Mouse (Mus musculus): ENCODE measurements around the gene Tmem235.
A peak's percentile ranks its signal among the peaks of the same experiment; 100 is the strongest.
"Not testable (repeated sequence)": the region's sequence is repeated elsewhere in the genome, so short reads cannot be mapped to it uniquely, and the experiment has no call there.

Gene Tmem235

DNA sequence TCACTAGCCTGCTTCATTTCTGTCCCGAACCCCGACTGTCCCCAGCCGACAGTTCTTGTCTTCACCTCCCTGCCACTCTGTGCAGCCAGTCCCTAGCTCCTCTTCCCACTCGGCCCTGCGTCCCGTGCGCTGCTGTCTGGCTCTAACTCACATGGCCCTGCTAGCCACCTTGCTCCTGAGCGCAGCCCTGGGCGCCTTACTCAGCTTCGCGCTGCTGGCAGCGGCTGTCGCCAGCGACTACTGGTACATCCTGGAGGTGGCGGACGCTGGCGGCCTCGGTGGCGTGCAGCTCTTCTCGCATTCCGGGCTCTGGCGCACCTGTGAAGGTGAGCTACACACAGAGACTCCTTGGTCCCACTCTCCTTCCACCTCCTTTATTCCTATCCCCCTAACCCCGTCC lies at the start of gene Tmem235:
TSS of gene Tmem235 (plus strand) at position 152 of the 400 bp plus-strand sequence.
- DNase-seq (ENCODE audit: low read depth), result peak; percentile 54

DNA sequence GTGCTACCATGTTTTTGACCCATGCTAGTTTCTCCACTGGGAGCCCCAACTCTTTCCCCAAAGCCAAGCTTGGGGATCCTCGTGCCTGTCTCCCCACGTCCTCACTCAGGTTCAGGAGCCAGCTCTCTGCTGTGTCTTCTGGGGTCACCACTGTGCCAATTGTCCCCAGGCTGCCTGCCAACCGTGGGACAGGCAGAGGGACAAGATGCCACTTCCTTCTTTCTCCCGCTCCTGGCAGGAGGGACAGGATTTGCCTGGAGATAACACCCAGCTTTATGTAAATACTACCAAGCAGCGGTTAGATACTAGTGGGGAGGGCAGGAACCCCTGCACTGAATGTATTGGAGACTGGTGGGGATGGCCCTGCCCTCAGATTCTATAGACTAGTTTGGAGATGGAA lies 46.7 kb upstream of the Tmem235 start:
- DNase-seq (ENCODE audit: low read depth), result no peak

DNA sequence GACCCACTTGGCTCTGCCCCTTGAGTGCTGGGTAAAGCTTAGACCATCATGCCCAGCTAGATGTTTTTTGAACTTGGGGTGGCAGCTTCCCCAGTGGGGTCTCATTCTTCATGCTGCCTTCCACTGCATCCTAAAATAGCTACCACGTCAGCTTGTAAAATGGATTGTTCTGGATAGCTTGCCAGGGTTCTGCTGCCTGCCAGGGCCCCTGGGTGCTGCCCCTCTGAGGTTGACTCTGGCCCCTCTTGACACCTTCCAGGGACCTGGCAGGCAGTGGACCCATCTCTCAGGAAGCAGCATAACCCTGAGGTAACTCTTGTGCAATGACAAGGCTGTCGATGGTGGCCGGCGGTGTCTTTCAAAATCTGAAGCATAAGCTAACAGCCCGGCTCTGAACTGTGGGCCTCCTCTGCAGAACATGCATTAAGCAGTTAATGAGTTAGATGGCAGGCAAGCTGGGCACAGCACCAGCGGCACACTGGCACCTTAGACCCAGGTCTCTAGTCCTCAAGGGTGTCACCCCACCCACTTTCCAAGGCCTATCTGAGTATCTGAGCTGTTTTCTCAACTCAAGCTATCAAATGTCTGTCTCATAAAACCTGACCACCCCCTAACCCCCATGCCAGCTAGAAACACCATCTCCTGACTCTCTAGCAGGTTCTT lies 45.7 kb upstream of the Tmem235 start:
- no peak for DNase-seq (ENCODE audit: low read depth)

DNA sequence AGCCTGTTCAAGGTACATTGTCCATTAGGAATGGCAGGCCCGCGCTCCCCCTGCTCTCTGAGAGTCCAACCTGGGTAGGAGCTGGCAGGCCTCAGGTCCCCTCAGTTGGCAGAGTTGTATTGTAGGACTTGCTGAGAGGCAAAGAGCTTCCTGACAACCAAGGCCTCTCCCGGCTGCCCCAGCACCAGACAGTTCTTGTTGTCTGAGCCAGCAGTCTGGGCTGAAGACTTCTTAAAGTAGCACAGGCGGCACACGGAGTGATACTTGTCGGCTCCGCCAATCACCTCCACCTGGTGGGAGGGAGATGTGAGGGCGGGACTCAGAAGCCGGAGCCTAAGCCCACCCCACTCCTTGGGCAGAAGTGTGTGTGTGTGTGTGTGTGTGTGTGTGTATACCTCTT lies 44.7 kb upstream of the Tmem235 start:
- not testable (repeated sequence) for DNase-seq (ENCODE audit: low read depth)

DNA sequence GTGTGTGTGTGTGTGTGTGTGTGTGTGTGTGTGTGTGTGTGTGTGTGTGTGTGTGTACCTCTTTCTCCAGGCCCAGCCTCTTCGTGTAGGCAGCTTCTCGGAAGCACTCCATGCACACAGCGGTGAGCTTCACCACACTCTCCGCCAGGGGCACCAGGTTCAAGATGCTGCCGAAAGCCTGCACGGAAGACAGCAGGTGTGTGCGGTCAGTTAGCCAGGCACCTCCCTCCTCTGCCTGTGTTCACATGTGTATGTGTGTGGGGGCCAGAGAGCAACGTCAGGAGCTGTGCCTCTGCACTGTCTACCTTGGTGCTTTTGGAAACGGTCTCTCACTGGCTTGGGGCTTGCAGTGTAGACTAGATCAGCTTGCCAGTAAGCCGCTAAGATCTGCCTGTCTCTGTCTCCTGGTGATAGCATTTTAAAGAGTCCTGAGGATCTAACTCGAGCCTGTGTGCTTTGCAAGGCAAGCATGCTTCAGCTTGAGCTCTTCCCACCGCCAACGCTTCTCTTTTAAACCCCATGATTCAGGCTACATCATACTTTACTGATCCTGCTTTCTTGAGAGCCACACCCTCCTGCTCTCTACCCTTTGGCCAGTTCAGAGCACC lies 44.1 kb upstream of the Tmem235 start:
- DNase-seq (ENCODE audit: low read depth), result no peak

DNA sequence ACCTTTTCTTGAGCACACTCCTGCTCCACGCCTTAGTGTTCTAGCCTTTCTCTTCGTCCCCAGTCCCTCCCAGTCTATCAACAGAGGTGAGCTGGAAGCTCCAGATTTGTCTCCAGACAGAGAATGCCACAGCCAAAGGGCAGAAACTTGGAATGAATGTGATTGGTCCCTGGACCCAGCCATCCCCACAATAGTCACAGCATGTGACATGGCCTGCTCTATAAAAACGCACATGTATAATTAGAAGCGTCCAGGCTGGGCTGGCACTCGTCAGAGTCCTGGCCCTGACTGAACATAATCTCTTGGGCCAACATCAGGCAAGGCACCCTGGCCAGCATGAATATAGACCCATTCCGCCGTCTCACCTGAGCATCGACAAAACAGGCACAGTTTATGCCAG lies 41.5 kb upstream of the Tmem235 start:
- no peak for DNase-seq (ENCODE audit: low read depth)

DNA sequence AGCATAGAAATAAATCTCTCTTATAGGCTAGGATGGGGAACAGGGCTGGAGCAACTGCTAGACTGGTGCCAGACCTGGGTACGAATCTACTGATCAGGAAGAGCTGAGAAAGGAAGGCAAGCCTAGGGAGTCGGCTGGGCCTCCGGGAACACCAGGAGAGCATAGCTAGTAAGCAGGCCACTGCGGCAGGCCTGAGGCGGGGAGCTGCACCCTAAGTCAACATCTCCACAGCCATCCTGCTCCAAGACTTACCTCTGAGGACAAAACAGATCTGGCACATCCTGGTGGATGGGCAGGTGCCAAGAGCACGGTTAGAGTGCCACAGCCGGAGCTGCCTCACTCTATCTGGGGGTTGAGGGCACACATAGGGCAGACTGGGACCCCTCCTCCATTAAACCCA lies 40.4 kb upstream of the Tmem235 start:
- no peak for DNase-seq (ENCODE audit: low read depth)

DNA sequence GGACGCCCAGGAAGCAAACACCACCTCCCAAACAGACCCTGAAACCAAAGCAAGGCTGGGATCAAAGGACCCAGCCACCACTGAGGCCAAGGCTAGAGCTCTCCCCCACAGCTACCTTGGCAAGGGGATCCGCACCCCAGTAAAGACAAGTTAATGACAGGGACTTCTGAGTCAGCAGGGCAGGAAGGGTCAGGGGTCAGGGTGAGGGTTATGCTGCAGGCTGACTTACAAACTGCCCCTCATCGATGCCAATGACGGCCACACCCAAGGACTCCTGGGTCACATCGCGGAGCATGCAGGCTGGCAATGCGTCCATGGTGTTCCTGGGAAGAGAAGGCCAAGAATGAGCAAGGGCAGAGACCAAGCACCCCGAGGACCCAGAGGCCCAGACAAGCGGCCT lies 38.7 kb upstream of the Tmem235 start:
- no peak for DNase-seq (ENCODE audit: low read depth)

DNA sequence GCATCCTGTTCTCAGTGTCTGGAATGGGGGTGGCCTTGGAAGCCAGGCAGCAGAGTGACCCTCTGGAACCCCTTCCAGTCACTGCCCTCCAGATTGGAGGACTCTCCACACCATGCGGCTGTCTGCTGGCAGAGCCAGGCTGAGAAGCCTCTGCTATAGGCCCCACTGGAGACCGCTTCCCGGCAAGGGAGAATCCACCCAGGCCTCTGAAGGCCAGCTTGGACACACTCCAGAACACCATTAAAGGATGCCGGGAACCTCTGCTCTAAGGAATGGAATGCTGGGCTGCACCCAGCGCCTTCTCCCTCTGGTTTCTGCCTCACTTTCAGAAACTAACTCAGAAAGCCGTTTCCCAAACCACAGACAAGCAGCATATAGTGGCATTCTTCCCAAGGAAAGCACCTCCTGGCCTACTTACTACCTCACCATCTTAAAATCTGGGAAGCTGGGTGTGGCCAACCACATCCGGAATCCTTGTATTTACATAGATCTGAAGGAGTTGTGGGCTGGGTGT lies 37.8 kb upstream of the Tmem235 start:
- no peak for DNase-seq (ENCODE audit: low read depth)

DNA sequence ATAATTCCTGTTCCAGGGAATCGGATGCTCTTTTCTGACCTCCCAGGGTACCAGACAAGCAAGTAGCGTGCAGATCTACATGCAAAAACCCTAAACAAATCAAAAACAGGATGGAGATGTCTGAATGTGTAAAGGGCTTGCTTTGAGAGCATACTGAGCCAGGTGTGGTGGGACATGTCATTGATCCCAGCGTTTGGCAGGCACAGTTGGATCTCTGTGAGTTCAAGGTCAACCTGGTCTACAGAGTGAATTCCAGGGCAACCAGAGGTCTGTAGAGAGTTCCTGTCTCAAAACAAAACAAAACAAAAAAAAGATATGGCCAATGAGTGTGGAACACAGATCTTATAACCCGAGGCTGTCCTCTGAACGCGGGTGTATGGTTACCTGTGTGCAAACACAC lies 37.1 kb upstream of the Tmem235 start:
- DNase-seq (ENCODE audit: low read depth), result no peak

DNA sequence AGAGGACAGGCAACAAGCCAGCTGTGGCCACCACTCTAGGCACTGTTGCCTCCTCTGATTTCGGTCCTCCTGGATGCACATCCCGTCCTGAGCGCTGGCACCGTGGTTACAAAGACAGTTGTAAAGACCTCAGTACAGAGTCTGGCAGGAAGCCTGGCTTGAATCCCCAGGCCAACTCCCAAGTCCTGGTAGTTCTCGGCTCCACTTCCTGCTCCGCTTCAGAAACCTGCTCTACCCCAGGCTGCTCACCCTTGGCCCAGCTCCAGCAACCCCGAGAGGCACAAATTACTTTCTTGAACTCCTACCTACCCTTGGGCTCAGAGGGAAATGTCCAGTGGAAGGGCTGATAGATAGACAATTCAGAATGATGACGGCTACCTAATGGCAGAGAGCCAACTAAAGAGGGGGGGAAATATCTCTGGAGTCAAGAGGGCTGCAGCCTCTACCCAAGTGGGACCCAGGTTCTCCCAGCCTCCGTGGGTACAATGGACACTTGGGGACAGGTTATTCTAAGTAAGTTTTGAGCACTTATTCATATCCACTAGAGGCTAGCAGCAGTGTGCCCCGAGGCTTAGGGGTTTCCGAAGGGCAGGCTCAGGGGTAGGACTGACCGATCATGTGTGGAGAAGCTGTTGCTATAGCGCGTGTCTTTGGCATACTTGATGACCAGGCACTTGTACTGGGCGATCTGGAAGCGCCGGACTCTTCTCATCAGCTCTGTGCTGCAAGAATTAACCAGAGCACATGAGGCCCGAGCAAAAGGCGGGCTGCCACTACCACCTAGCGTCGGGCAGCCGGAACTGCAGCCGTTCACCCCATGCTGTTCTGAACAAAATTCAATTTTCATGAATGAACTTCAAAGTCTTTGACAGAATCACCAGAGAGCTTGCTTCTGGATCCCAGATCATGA lies 36.2 kb upstream of the Tmem235 start:
- peak; percentile 90 for DNase-seq (ENCODE audit: low read depth)

DNA sequence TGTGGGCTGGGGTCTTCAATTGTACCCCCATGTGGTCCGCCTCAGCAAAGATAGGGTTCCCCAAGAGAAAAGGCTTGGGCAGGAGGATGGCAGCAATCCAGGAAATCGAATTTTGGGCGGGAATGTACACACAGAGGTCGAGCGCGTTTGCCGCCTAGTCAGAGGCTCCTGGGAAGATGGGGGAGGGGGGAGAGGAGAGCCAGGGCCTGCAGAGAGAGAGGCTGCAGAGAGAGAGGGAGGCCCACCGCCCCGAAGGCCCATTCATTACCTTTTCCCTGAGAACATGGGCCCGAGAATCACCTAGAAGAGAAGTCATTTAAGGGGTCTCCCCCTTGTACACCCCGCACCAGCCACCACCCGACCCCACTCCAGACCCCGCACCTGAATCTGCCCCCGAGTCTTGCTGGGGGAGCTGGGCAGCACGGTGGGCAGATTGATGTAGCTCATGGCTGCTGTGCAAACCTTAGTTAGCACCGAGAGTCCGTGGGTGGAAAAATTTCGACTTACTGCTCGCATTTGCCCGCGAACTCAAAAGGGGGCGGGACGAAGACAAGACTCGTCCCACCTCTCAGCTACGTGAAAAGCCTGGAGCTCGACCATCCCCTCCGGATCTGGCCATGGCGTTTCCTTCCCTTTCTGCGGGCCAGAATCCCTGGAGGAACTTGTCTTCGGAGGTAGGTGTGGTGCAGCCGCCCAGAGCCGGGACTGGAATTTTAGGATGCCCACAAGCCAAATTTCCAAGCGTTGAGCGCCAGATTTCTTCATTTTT lies 35.0 kb upstream of the Tmem235 start, which contains the start of the genes Afmid and Tk1:
TSS of gene Afmid (plus strand) at position 592 of the 769 bp plus-strand sequence.
TSS of gene Tk1 (minus strand) at position 760 of the 769 bp plus-strand sequence.
- peak; percentile 66 for DNase-seq (ENCODE audit: low read depth)

DNA sequence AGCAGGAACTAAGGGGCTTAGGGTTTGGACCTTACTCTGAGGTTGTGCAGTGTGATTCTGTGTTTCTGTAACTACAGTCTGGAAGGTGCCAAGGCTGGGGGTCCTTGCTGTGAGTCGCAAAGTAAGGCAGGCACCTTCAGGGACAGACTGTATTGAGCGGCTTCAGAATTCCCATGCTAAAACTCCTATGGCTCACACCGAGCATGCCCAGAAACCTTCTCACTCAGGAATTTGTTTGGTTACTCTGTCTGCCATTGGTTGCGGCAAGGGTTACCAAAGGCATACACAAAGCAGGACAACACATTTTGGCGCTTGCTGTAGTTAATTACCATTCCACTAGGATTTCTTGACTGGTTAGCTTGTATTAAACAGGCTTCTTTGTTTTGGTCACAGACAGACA lies 34.4 kb upstream of the Tmem235 start:
- DNase-seq (ENCODE audit: low read depth), result peak; percentile 17

DNA sequence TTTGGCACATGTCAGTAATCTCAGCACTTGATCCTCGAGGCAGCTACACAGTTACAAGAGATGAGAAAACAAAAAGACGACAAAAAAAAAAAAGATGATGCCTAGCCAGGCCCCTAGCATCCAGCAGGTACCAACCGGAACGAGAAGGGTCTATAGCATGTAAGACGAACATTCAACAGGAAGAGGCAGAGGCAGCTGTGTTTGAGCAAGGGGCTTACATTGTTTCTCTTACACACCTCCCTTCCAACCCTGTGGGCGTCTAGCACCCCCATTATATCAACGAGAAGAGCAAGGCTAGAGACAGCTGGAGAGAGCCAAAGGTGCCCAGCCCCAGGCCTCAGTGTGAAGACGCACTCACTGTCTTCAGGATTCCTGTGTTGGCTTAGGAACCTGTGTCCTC lies 33.6 kb upstream of the Tmem235 start:
- peak; percentile 29 for DNase-seq (ENCODE audit: low read depth)

DNA sequence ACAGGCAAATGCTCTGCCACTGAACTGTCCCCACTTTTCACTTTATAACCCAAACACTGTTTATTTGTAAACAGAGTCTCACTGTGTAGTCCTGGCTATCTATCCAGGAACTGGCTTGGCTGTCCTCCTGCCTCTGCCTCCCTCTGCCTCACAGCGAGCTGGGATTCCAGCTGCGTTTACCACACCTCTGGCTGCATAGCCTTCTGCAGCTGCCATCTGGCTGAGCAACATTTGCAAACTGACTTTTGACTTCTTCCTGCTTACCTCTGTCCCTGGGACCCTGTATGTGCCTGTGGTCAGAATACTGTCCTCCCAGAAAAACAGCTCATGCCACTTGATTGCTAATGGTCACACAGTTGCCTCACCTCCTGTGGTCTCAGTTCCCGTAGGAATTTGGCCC lies 33.2 kb upstream of the Tmem235 start:
- peak; percentile 29 for DNase-seq (ENCODE audit: low read depth)

DNA sequence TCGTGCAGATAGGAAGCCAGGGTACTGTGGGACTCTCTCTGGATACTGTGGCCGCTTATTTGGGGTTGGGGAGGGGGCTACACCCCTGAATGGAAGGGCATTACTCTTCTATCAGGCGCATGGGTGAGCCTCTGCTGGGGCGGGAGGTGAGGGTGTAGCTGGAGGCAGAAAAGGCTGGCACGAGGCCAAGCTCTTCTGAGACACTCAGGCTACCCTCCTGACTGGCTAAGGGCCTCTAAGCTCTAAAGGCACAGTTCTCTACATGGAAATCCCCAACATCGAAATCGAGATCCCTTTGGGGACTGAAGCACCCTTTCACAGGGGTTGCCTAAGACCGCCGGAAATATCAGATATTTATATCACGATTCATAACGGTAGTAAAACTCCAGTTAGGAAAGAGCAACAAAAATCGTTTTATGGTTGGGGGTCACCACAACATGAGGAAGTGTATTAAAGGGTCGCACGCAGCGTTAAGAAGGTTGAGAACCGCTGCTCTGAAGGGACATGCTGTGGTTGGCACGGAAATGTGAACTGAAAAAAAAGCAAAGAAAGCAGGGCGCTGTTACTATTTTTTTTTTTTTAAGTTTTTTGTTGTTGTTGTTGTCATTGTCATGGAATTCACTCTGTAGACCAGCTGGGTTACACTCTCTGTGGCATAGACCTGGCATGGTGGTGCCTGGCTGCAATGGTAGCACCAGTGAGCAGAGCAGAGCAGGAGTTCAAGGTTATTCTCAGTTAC lies 32.2 kb upstream of the Tmem235 start:
- DNase-seq (ENCODE audit: low read depth), result peak; percentile 88

DNA sequence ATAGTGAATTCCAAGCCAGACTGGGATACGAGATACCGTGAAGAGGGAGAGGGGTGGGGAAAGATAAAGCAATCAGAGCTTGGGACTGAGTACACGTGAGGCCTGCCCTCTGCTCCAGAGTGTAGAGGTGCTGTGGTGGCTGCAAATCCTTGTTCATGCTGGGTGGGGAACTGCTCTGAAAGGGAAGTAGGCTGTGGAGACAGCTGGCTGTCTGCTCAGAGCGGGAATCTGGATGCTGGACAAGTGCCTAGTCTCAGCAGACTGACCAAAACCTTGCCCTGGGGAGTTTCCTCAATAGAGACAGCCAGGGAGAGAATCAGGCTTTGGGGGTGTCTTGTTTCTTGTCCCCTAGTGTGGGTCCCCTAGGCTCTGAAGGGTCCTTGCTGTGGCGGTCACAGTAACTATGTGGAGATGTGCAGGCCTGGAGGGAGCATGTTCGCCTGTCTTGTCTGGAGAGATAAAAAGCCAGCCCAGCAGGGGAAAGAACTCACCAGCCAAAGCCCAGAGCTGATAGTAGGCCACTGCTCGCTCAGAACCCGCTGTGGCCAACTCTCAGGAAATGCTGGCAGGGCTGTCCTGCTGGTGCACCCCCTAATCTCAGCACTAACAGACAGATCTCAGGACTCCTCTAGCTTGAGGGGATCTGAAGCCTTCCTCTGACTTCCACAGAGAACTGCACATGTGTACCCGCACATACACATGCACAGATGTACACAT lies 31.5 kb upstream of the Tmem235 start:
- DNase-seq (ENCODE audit: low read depth), result no peak

DNA sequence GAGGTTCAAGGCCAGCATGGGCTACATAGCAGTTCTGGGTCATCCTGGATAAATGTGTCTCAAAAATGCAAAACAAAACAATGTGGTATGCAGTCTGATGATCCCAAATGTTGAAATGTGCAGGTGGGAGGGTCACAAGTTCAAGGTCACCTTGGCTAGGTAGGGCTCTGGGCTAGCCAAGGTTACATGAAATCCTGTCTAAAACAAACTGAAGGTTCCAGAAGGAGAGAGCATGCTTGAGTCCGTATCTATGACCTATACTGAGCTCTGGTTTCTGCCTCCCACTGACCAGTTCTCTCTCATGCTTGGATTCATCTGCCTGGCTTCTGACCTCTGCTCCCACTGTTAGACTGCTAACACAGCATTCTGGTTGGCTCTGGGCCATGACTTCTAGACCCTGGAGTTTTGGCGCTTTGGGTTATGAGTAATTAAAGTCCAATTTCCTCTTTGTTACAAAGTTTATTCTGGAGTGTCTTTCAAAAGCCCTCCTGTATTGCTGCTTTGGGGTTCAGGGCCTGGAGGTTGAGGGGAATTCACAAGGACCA lies 30.8 kb upstream of the Tmem235 start:
- no peak for DNase-seq (ENCODE audit: low read depth)

DNA sequence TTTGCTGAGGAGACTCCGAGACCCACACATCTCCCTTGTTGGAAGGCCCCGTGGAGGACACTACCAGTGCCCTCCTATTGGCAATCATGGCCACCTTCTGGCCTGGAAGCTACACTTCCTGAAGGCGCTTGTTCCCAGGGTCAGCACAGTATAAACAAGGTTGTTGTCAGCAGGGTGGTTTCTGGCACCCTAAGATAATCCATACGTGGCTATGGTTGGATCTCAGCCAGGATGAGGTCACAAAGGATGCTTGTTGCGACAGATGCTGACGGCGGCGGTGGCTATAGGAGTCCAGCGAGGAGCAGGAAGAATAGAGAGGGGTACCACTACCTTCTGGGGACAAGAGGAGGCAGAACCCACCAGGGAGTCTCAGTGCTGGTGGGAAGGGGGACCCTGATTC lies 30.2 kb upstream of the Tmem235 start:
- DNase-seq (ENCODE audit: low read depth), result no peak
